Mouse (Mus musculus): ENCODE data around the gene Uaca.

Uaca gene

GRCm38 (mm10) chr9:60794210-60794840 lies at the start of gene Uaca:
TSS of gene Uaca (plus strand) at chr9:60794542.
- in situ Hi-C loops (cut with MboI, MseI), result no loop called here

GRCm38 (mm10) chr9:60744971-60745370 lies 49.4 kb upstream of the Uaca start:
- in situ Hi-C loops (cut with MboI, MseI), result no loop called here

GRCm38 (mm10) chr9:60746561-60746960 lies 47.8 kb upstream of the Uaca start:
- in situ Hi-C loops (cut with MboI, MseI), result no loop called here

GRCm38 (mm10) chr9:60747672-60748071 lies 46.7 kb upstream of the Uaca start:
- in situ Hi-C loops (cut with MboI, MseI), result no loop called here

- in situ Hi-C loops (cut with MboI, MseI), result no loop called here
Measured at GRCm38 (mm10) chr9:60748191-60748590, 46.2 kb upstream of the Uaca start.

GRCm38 (mm10) chr9:60749105-60749504 lies 45.2 kb upstream of the Uaca start:
- in situ Hi-C loops (cut with MboI, MseI), result no loop called here

- in situ Hi-C loops (cut with MboI, MseI), result loop anchor here (5.0 kb wide), 1 partner anchor 101 kb away; no protein-coding TSS in a partner anchor
Measured at GRCm38 (mm10) chr9:60751098-60751497, 43.2 kb upstream of the Uaca start.

GRCm38 (mm10) chr9:60751971-60752370 lies 42.4 kb upstream of the Uaca start:
- in situ Hi-C loops (cut with MboI, MseI), result loop anchor here (5.0 kb wide), 1 partner anchor 100 kb away; no protein-coding TSS in a partner anchor

- in situ Hi-C loops (cut with MboI, MseI), result loop anchor here (5.0 kb wide), 1 partner anchor 100 kb away; no protein-coding TSS in a partner anchor
Measured at GRCm38 (mm10) chr9:60752636-60753035, 41.7 kb upstream of the Uaca start.

GRCm38 (mm10) chr9:60756258-60756657 lies 38.1 kb upstream of the Uaca start:
- in situ Hi-C loops (cut with MboI, MseI), result no loop called here

GRCm38 (mm10) chr9:60756866-60757740 lies 37.2 kb upstream of the Uaca start:
- in situ Hi-C loops (cut with MboI, MseI), result no loop called here

- in situ Hi-C loops (cut with MboI, MseI), result no loop called here
Measured at GRCm38 (mm10) chr9:60757817-60758216, 36.5 kb upstream of the Uaca start.

GRCm38 (mm10) chr9:60759436-60760007 lies 34.8 kb upstream of the Uaca start:
- in situ Hi-C loops (cut with MboI, MseI), result no loop called here

- in situ Hi-C loops (cut with MboI, MseI), result no loop called here
Measured at GRCm38 (mm10) chr9:60765181-60765580, 29.2 kb upstream of the Uaca start.

- in situ Hi-C loops (cut with MboI, MseI), result no loop called here
Measured at GRCm38 (mm10) chr9:60768393-60768792, 25.9 kb upstream of the Uaca start.

GRCm38 (mm10) chr9:60769711-60770111 lies 24.6 kb upstream of the Uaca start:
- in situ Hi-C loops (cut with MboI, MseI), result loop anchor here (10.0 kb wide), 1 partner anchor 1025 kb away; no protein-coding TSS in a partner anchor

GRCm38 (mm10) chr9:60773713-60774112 lies 20.6 kb upstream of the Uaca start:
- in situ Hi-C loops (cut with MboI, MseI), result loop anchor here (10.0 kb wide), 1 partner anchor 1021 kb away; no protein-coding TSS in a partner anchor

- in situ Hi-C loops (cut with MboI, MseI), result loop anchor here (10.0 kb wide), 1 partner anchor 1018 kb away; no protein-coding TSS in a partner anchor
Measured at GRCm38 (mm10) chr9:60776899-60777298, 17.4 kb upstream of the Uaca start.

GRCm38 (mm10) chr9:60782057-60782789 lies 12.1 kb upstream of the Uaca start:
- in situ Hi-C loops (cut with MboI, MseI), result no loop called here

GRCm38 (mm10) chr9:60785069-60785468 lies 9.3 kb upstream of the Uaca start:
- in situ Hi-C loops (cut with MboI, MseI), result no loop called here

- in situ Hi-C loops (cut with MboI, MseI), result no loop called here
Measured at GRCm38 (mm10) chr9:60787517-60788110, 6.7 kb upstream of the Uaca start.
